Mouse (Mus musculus) kidney, postnatal 0 days (tissue): ENCODE data around the gene Ugdh. TPM values are rescaled to one million over a fixed set of nuclear protein-coding genes. Genes with fewer than 3 reads are reported as not detected.

ENCODE experiments used
- ATAC-seq: fragments of 200-750 bp; cut with Nextera tagmentation; replicated peaks from 2 replicates; pipeline ENCODE4 v1.8.0; 2017; ENCODE audit warnings: low read depth, moderate number of reproducible peaks, moderate TSS enrichment, moderate library complexity; ENCODE audit not compliant: low FRiP score
- DNase-seq: peaks from one replicate; pipeline ENCODE4 v3.0.0-alpha.2; 2016; ENCODE audit warnings: low spot score
- H3K27ac ChIP-seq: fragments of 300-500 bp; sonication (generic); 2 replicates; pipeline ENCODE4 v1.5.1; 2014; ENCODE audit warnings: mild to moderate bottlenecking
- H3K27me3 ChIP-seq: fragments of 300-500 bp; sonication (generic); 2 replicates; pipeline ENCODE4 v1.6.1; 2014; ENCODE audit warnings: low read length, mixed read lengths; ENCODE audit not compliant: insufficient read depth
- H3K36me3 ChIP-seq: fragments of 300-500 bp; sonication (generic); 2 replicates; pipeline ENCODE4 v1.6.1; 2014; ENCODE audit warnings: low read length, mixed read lengths; ENCODE audit not compliant: insufficient read depth
- H3K4me1 ChIP-seq: fragments of 300-500 bp; sonication (generic); replicated peaks from 2 replicates; pipeline ENCODE4 v1.6.1; 2014; ENCODE audit warnings: antibody characterized with exemption, low read length, mixed read lengths; ENCODE audit not compliant: insufficient read depth
- H3K4me2 ChIP-seq: fragments of 300-500 bp; sonication (generic); 2 replicates; pipeline ENCODE4 v1.6.1; 2014; ENCODE audit warnings: mild to moderate bottlenecking, low read length, moderate library complexity, mixed read lengths
- H3K4me3 ChIP-seq: fragments of 300-500 bp; sonication (generic); replicated peaks from 2 replicates; pipeline ENCODE4 v1.5.1; 2014; ENCODE audit warnings: low read depth, low read length
- H3K9ac ChIP-seq: fragments of 300-500 bp; sonication (generic); 2 replicates; pipeline ENCODE4 v1.6.1; 2014; ENCODE audit warnings: low read depth, low read length
- H3K9me3 ChIP-seq: fragments of 300-500 bp; sonication (generic); replicated peaks from 2 replicates; pipeline ENCODE4 v1.6.1; 2016; ENCODE audit warnings: low read length, inconsistent platforms, mixed read lengths
- CTCF ChIP-seq: IDR thresholded peaks from 2 replicates; pipeline ENCODE4 v1.5.1; 2016; ENCODE audit warnings: antibody characterized with exemption, low read depth, mild to moderate bottlenecking, moderate library complexity
- WGBS: fragments of 180-500 bp; shearing (Covaris S2); extraction: QIAGEN DNeasy Blood & Tissue Kit; methylation state at CpG from one replicate; pipeline ENCODE4 v1.1.7; 2014; 5-methylcytosine and 5-hydroxymethylcytosine counted together
- polyA plus RNA-seq: library from polyadenylated mRNA; unstranded; fragments of >200 nt; fragmentation: Nextera tagmentation; extraction: Ambion mirVana; gene quantifications from 2 replicates; pipeline ENCODE4 v1.2.1, GENCODE M21; 2015

Ugdh gene
- polyA plus RNA-seq, 1 experiment from 2014 or later, result 103 TPM

- Histone ChIP-seq H3K27ac (0 out of 2 replicates have a peak overlapping the region, but pooled peaks have one; percentile 6), H3K9me3 (no peaks in the 10 kb centered on the region), H3K4me2 (no peak overlapping the region), H3K4me3 (no peak overlapping the region), H3K36me3 (peaks cover 16% of the 10 kb centered on the region; the same call in 1 of the 2 replicates), H3K4me1 (no peaks in the 10 kb centered on the region), H3K27me3 (no peaks in the 10 kb centered on the region), H3K9ac (no peak overlapping the region)
- ATAC-seq (peak; percentile 67), DNase-seq (no peak)
- TF ChIP-seq CTCF, result no peak
- WGBS, result 79% methylated on average over 6 of the region's 6 CpGs
Observed at GRCm38 (mm10) chr5:65424215-65424614, 11.5 kb downstream of the Ugdh start.

- no peak overlapping the region for H3K4me3 ChIP-seq
- H3K9me3 ChIP-seq, result no peaks in the 10 kb centered on the region
- no peak overlapping the region for H3K4me2 ChIP-seq
- ATAC-seq, result peak; percentile 86
- TF ChIP-seq CTCF, result no peak
- no peaks in the 10 kb centered on the region for H3K4me1 ChIP-seq
- H3K36me3 ChIP-seq, result peaks cover 16% of the 10 kb centered on the region; the same call in 1 of the 2 replicates
- peak overlapping the region; percentile 47 for H3K27ac ChIP-seq
- 77% methylated on average over 8 of the region's 8 CpGs for WGBS
- H3K9ac ChIP-seq, result no peak overlapping the region
- no peak for DNase-seq
- no peaks in the 10 kb centered on the region for H3K27me3 ChIP-seq
Observed at GRCm38 (mm10) chr5:65422803-65423202, 12.9 kb downstream of the Ugdh start.

- TF ChIP-seq CTCF, result no peak
- H3K27ac ChIP-seq, result no peak overlapping the region; the same call in 1 of the 2 replicates
- 21% methylated on average over 6 of the region's 6 CpGs for WGBS
- peaks cover 5% of the 10 kb centered on the region; the same call in 1 of the 2 replicates for H3K4me1 ChIP-seq
- no peak for DNase-seq
- H3K9me3 ChIP-seq, result no peaks in the 10 kb centered on the region
- no peak overlapping the region for H3K9ac ChIP-seq
- H3K36me3 ChIP-seq, result peaks cover 22% of the 10 kb centered on the region; the same call in 1 of the 2 replicates
- no peak for ATAC-seq
- H3K4me2 ChIP-seq, result no peak overlapping the region
- no peaks in the 10 kb centered on the region for H3K27me3 ChIP-seq
- no peak overlapping the region for H3K4me3 ChIP-seq
Observed at GRCm38 (mm10) chr5:65420822-65421221, 14.9 kb downstream of the Ugdh start.

- 81% methylated on average over 10 of the region's 10 CpGs for WGBS
- TF ChIP-seq CTCF, result no peak
- Histone ChIP-seq H3K4me1 (peaks cover 8% of the 10 kb centered on the region; the same call in 1 of the 2 replicates), H3K9ac (no peak overlapping the region), H3K27ac (no peak overlapping the region), H3K27me3 (no peaks in the 10 kb centered on the region), H3K4me3 (no peak overlapping the region), H3K9me3 (no peaks in the 10 kb centered on the region), H3K4me2 (no peak overlapping the region), H3K36me3 (peaks cover 22% of the 10 kb centered on the region; the same call in 1 of the 2 replicates)
- ATAC-seq (no peak), DNase-seq (no peak)
Observed at GRCm38 (mm10) chr5:65419136-65419535, 16.6 kb downstream of the Ugdh start.

- H3K27me3 ChIP-seq, result no peaks in the 10 kb centered on the region
- H3K4me3 ChIP-seq, result no peak overlapping the region
- H3K4me1 ChIP-seq, result peaks cover 8% of the 10 kb centered on the region; the same call in 1 of the 2 replicates
- peak overlapping the region; percentile 76 for H3K27ac ChIP-seq
- 23% methylated on average over 26 of the region's 26 CpGs for WGBS
- DNase-seq (peak; percentile 83), ATAC-seq (0 out of 2 replicates have a peak, but pooled peaks have one; percentile 16)
- peak overlapping the region; percentile 48; the same call in 1 of the 2 replicates for H3K9ac ChIP-seq
- peak overlapping the region; percentile 8; the same call in 1 of the 2 replicates for H3K4me2 ChIP-seq
- TF ChIP-seq CTCF, result peak; percentile 38
- H3K36me3 ChIP-seq, result peaks cover 29% of the 10 kb centered on the region
- H3K9me3 ChIP-seq, result no peaks in the 10 kb centered on the region
Observed at GRCm38 (mm10) chr5:65415653-65416458, 19.9 kb downstream of the Ugdh start.

GRCm38 (mm10) chr5:65407989-65408388 lies 27.8 kb downstream of the Ugdh start:
- Histone ChIP-seq H3K27ac (no peak overlapping the region), H3K9me3 (no peaks in the 10 kb centered on the region), H3K36me3 (peaks cover 34% of the 10 kb centered on the region), H3K4me2 (no peak overlapping the region), H3K4me1 (no peaks in the 10 kb centered on the region), H3K9ac (no peak overlapping the region), H3K27me3 (no peaks in the 10 kb centered on the region), H3K4me3 (no peak overlapping the region)
- no peak for TF ChIP-seq CTCF
- ATAC-seq, result no peak
- no peak for DNase-seq
- 69% methylated on average over 12 of the region's 12 CpGs for WGBS
